Mouse (Mus musculus): ENCODE data around the gene Bid.

GRCm38 (mm10) chr6:120912931-120913330 lies 3.7 kb downstream of the Bid start:
- no peak for TF ChIP-seq POLR2A (IDR thresholded peaks at IDR 0.05; ENCODE audit: low read depth, low read length)
- TF ChIP-seq CTCF (IDR thresholded peaks at IDR 0.05; ENCODE audit: extremely low read depth, insufficient read length, insufficient replicate concordance, low read depth, low read length), result no peak
